Mouse (Mus musculus): Measurements from ENCODE around the gene Ttc41. TPM values are rescaled to one million over a fixed set of nuclear protein-coding genes. Genes with fewer than 3 reads are reported as not detected.
"Not testable (repeated sequence)": the region's sequence is repeated elsewhere in the genome, so short reads cannot be mapped to it uniquely, and the experiment has no call there.

The Ttc41 gene
- 1 to 10 TPM; 3.0 to 6.7 (median 3.9) TPM for total RNA-seq (2022)

DNA sequence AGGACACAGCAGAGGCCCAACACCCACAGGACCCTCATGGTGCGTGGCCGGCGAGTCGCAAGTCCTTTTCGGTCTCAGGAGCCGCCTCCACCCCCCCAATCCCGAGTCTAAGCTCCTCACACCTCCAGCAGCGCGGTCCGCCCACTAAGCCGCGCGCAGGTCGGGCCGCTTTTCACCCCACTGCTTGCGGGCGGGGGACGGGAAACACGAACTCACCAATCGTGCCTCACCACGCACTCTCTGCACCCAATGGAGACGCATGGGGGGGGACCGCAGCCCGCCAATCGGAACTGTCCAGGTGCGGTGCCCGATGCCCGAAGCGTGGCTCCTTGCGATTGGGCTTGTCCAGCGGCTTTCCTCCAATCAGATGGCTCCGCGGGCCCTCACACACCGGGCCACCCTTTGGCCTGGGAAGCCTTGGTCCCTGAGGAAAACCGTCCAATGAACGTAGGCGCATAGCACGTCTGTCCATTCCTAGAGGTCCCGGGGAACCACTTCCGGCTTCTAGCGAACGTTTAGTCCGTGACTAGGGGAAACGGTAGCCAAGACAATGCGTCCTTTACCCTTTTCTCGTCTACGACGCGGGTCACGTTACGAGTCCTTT lies at the start of gene Ttc41, which contains the start of gene Hsp90b1:
Gene Ttc41 (plus strand): TSS at position 494 of the 604 bp plus-strand sequence.
Gene Hsp90b1 (minus strand): TSS at position 192 of the 604 bp plus-strand sequence.
- peak; percentile 100 for DNase-seq

DNA sequence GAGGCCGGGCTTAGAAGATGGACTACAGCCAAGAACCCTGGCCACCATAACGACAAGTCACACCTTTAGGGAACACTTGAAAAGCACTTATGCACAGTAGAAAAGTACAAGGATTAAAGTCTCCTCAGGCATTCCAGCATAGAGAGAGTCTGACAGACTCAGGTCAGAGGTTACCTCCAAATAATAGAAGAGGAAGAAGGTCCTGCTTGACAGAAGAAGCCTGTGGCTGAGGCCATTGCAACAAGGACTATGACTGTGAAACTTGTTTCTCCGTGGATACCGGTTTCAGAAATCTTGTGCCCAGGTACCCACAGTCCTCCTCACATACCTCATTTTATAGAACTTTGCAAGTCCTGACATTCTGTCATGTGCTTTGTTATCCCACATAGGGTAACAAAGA lies 35.1 kb upstream of the Ttc41 start:
- DNase-seq = not testable (repeated sequence)

DNA sequence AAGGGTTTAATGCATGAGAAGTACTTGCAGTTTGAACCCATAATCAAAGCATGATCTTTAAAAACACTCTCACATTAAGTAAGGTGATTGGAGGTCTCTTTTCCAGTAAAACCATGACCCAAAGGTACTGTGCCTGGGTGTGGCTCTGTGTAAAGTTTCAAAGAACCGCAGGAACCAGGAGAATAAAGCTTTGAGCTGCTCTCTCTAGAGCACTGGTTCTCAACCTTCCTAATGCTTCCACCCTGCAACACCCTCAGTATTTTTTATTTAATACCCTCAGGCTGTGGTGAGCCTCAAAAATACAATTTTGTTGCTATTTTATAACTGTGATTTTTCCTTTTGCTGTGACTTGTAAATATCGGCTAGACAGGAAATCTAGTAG lies 20.8 kb upstream of the Ttc41 start:
- not testable (repeated sequence) for DNase-seq

DNA sequence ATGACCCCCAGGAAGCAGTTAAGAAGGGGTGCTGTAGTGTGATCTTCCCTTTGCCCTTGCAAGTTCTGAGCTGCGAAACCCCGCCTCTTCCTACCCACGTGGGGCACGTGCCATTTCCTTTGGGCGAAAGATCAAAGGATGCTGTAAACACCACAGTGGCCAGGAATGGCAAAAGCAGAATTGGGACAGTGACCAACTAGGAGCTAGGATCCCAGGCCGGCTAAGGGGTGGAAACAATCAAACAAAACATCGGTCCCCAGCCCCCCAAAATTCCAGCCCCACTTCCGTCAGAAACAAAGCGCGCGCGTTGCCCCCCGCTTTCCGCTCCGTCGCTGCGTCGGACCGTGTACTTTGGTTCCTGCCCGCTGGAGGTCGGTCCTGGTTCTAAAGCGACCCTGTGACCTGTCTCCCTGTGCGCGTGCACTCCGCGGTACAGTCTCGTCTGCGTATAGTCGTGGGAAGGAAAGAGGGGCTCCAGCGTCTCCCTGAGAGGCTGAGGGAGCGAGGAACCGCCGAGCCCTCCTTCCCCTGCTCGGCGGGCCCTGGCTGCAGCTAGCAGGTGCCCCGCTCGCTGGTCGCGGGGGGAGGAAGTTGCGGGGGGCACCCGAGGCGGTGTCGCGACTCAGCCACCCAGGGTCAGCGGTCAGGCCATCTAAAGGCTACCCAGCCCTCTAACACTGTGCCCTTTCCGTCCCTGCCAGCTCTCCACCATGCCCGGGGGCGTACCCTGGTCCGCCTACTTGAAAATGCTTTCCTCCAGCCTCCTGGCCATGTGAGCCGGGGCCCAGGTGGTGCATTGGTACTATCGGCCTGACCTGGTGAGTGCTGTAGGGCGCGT lies 20.2 kb upstream of the Ttc41 start:
- peak; percentile 60 for DNase-seq

DNA sequence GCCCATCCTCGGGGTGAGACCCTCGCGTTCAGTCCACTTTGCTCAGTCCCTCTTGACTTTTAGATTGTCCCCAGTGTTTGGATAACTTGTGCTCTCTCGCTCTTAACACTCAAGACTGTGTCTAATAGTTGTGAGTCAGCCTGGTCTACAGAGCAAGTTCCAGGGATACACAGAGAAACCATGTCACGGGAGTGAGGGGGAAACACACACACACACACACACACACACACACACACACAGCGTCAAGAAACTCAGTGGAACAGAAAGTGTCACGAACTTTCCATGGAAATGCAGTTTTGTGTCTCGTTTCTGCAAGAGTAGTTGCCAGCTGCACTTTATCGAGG lies 19.6 kb upstream of the Ttc41 start:
- DNase-seq = not testable (repeated sequence)

DNA sequence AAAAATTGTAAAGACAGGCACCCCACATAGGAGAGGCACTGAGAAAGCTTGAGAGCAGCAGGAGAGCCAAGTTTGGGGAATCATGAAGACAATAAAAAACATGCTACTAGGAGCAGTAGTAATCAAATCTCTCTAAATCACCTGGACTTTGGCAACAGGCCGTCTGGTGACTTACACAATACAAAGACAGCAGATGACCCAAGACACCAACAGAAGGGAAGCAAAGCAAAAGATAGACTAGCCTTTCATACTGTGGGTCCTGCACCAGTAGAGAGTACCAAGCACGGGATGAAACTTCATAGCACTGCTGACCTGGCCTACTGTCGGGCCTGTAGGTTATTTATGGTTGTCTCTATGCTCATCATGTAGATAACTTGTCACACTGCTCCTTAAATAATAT lies 5.4 kb upstream of the Ttc41 start:
- DNase-seq = no peak

DNA sequence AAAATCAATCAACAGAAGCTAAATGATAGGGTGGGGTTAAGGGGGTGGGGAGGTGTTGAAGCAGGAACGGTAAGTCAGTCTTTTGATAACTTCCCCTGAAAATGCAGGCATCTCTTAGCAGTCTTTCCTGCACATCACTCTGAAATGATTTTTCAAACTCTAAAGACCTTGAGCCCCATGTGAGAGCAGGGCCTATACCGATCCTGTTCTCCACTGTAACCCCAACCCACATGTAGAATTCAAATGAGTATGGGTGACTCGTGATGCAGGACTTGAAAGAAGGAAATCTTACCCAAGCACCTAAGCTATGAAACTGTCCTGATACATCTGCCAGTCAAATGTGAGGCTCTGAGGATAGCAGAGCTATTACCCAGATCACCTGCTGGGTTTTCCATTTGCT lies 4.6 kb upstream of the Ttc41 start:
- DNase-seq = no peak

DNA sequence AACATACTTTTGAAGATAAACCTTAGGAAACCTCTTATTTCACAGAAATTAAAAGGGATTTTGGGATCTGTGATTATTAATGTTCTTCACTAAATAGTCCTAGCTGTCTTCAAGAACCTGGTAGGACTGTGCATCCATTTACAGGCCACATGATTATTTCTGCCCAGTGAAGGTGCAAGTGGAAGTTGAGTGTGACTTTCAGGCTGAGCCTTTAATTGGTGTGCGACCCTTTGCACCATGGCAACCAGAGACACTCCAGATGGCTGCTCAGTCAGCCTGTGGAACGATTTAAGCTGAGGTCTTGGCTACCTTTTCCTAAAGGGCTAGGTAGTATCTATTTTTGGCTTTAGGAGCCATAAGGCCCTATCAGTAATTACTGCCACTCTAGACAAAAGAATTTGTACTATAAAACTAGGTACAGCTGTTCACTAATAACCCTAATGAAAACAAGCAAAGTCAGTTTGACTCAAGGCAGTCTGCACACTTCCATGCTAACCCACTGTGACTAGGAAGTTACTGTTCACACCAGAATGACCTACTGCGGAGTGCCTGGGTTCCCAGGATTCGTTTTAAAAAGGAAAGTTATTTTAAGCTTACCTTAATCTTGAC lies 3.2 kb upstream of the Ttc41 start:
- no peak for DNase-seq

DNA sequence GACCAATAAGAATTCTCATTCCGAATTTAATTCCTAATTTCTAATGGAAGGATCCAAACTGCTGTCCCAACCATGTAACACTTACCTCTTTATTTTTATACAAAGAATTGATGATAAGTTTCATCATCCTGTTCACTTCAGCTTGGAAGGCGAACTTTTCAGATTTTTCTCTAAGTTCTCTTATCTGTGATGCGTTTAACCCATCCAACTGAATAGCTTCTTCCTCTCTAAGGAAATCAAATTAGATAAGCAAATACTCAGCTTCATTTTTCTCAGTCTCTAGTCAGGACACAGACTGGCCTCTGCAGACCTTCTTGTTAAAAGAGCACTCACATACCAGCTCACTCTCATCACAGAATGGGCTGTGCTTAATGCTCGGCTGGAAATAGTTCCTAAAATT lies 2.2 kb upstream of the Ttc41 start:
- DNase-seq = no peak

DNA sequence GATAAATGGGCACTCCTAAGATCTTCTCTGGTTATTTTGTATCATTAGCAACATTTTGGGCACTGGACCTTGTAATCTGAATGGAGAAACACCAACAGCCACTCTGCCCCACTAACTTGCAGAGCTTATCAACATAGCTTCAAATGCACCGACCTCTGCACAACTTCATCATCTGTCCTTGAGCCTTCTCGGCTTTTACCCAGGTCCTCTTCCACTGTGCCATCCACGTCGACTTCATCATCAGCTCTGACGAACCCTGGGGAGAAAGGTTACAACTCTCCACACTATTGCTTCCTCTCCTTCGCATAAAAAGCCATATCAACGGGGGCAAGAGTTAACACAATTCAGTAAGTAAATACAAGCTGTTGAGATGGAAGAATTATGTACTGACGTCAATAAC lies 1.5 kb upstream of the Ttc41 start:
- DNase-seq = peak; percentile 65

DNA sequence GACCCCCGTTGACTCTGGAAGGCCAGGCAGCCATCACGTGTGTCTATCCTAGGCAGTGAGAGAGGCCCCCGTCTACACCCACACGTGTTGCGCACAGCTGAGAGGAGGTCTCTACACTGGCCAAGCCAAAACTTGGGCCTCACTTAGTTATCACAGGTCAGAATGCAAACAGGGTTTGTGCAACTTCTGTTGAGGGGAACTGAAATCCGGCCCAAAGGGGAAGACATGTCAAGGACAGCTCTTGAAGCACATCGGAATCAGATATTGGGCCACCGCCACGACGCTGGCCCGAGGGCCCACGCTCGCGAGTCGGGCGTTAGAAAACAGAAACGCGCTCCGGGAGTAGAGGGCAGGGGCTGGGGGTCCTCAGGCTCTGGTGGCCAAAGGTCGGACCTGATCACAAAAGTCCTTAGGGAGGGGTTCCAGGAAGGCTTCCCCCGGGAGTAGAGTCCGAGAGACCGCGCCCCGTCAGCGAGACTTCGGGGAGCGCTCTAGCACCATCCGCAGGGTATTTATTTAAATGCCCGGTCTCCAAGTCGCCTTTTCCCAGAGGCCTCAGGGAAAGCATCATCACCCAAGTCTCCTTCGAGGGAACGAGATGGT lies 921 bp upstream of the Ttc41 start:
- DNase-seq = peak; percentile 41

DNA sequence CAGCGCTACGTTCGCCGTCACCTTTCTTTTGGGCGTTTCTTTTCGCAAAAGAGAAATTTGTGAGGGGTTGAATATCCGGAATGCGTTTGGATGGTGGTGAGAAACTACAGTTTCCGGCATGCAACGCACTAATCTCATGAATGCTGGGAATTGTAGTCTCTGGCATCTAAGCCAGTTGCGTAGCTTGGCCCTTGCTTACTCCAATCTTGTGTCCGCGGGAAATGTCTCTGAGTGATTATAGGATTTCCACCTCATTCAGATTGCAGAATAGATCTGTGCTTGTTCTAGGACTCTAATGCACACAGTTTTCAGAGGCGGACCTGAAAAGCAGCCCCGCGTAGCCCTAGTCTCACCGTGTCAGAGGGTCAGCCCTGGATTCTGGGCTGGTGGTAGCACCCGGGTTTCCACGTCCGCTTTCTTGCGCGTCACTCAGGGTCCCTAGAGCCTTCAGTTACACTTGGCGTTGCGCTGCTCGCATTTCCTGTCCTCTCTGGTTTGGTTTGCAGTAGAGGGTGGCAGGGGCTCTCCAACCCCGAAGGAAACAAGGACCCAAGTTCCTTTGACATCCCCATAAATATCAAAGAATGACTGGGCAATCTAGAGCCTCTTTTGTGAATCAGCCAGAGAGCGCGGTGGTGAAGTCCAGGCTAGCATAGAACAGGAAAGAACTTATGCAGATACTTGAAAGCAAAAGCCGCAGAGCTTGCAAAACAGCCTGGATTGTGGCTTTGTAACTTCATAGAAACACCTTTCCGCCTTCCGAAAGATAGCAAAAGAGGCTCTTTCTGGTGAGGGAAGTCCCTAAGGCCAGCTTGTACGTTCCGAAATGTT lies 526 bp downstream of the Ttc41 start:
- DNase-seq = no peak

DNA sequence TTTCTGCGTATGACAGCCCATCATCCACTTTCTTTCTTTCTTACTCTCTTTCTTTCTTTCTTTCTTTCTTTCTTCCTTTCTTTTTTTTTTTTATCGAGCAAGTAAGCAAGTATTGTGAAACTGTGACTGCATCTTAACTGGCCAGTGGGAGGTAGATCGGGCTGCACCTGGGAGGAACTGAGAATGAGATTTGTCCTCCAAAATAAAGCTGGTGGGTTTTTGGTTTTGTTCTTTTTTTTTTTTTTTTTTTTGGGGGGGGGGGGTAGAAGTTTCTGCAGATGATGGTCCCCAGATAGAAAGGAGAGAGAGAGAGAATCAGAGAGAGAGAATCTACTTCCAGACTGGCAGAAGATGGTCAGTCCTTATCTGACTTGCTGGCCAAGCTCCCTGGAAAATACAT lies 1.5 kb downstream of the Ttc41 start:
- DNase-seq = no peak

DNA sequence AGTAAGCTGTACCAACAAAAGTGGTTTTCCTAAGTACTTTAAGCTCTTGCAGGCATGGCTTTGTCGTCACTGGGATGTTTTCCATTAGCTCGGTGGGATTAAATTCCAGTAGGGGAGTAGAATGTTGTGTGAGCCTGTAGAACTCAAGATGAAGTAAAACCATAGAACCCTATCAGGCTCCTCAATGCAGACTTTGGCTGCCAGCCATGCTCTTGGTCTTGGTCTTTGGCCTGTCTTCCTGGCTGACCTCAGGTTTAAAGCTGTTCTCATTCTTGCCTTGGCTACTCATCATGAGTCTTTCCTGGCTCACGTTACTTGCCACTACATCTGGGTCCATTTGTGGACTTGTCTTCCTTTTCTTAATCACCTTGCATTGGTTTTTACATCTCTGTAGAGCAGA lies 6.5 kb downstream of the Ttc41 start:
- DNase-seq = no peak

DNA sequence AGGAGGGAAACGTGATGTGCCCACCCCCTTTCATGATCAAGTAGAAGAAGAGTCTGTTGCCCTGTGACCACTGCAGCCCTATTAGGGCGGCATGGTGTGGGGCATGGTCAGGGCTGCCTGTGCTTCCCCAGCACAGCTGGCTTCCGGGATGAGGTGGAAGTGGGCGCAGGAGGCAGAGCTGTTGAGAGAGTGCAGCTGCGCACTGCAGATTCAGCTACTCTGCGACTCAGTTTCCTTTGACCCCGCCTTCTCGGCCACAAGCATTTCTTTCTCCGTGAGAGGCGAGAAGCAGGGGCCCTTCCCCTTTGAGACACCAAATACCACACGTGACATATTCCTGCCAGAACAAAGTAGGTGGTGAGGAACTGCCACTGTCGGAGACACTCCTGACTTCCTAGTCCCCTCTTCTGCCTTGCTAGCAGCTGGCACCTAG lies 22.0 kb downstream of the Ttc41 start:
- no peak for DNase-seq

DNA sequence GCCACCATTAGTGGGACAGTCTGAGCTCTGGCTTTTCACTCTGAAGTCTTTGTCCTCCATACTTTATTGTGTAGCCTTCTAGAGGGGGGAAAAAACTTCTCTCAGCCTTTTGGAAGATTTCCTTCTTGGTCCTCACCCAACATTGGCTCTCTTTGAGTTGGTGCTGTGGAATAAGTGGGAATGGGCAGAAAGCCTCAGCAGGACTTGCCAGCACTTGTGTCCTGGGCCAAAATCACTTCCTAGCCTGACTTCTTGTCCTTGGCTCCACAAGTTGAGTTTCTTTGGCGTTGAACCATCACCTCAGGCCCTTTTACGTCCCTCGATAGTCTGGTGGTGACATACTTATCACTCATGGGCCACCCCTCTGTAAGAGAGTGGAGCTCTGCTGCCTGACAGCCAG lies 22.6 kb downstream of the Ttc41 start:
- DNase-seq = no peak

DNA sequence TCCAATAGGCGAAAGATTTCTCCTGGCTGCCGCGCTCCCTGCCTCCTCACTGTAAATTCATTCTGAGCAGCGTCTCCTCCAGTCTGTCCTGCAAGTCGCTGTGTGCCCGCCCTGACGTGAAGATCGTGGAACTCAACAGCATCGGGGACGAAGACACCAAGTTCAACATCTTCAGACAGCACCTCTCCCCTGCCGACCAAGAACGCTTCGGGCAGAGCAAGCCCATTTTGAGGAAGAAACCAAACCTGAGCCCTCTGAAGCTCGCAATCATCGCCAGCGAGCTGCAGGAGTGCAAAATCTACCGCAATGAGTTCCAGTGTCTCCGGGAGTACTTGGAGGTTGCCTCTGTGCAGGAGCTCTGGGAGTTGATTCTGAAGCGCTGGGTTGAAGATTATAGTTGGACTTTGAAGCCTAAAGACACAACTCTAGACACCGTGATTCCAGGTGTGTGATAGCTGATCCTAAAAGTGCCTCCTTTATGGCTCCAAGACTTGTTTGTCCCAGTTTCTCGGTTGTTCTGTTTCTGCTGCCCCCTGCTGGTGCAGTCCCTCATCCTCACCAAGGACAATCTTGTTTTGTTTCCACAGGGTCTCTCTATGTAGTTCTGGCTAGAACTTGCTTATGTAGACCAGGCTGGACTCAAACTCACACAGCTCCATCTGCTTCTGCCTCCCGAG lies 25.4 kb downstream of the Ttc41 start:
- peak; percentile 65 for DNase-seq

DNA sequence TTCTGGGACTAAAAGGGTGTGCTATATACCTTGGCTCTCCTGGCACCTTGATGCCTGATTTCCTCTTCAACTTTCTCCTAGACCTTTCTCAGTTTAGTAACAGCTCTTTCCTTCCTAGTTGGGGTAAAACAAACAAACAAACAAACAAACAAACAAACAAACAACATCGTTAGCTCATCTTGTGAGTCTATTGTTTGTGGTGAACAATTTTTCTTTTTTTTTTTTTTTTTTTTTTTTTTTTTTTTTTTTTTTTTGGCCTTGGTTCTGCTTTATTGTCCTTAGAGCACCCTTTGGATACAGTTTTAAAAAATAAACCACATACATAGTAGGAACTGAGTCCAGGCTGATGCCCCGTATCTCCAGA lies 25.9 kb downstream of the Ttc41 start:
- no peak for DNase-seq

DNA sequence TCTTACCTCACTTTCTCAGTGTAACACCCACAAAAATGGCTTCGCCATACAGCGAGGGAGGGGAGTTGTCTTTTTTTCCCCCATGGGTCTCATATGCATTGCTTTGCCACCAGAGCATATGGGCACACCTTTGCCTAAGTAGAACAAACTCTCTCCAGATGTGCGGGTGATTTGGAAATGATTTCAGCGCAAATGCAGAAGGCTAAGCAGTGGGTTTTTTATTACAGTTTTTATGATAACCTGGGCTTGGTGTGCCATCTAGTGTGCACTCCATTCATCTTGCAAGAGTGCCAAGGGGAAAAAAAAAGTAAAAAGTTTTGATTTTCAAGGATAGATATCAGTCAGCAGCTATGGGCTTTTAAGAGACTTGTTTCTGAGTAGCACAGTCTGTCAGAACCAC lies 29.4 kb downstream of the Ttc41 start:
- no peak for DNase-seq

DNA sequence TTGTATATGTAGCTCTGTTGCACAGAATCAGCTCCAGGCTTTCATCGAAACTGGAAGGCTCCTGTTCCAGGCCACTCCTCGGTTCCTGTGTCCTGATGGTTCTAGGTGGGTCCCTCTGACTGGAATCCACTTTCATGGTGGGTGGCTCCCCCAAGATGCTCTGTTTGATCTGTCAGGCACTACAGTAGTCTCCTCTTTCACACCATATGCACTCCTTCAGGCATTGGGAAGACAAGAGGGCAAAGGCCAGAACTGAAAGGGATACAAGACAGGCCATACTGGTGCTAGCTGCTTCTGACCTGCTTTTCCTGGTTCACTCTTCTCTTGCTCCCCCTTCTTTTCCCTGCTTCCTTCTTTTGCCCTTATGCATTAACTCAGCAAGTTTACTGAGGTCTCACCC lies 37.3 kb downstream of the Ttc41 start:
- no peak for DNase-seq

DNA sequence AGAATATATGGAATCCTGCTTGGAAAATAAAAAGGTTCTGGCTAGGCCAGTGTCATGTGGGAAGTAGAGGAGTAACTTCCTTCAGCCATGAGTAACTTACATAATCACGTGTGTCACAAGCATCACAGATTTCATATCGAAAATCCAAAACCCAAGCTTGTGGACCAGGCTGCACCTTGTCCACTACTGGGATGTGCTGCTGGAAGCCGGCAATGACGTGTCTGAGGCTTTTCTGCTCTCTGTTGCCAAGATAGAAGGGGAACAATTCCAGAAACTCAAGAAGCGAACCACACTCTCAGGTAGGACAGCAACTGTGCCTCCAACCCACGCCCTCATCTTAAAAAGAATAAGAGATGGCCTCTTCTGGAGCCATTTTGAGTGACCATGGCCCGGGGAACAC lies 38.7 kb downstream of the Ttc41 start:
- no peak for DNase-seq
